Mouse (Mus musculus) thymus, postnatal 36 days (tissue): ENCODE measurements around the gene Snx21.
"Not testable (repeated sequence)": the region's sequence is repeated elsewhere in the genome, so short reads cannot be mapped to it uniquely, and the experiment has no call there.

Experiments
- DNase-seq, 2 experiments: peaks; one replicate each; pipeline ENCODE4 v3.0.0; 2022; ENCODE audit warnings: mixed read lengths in 2 of 2

Snx21 gene

DNA sequence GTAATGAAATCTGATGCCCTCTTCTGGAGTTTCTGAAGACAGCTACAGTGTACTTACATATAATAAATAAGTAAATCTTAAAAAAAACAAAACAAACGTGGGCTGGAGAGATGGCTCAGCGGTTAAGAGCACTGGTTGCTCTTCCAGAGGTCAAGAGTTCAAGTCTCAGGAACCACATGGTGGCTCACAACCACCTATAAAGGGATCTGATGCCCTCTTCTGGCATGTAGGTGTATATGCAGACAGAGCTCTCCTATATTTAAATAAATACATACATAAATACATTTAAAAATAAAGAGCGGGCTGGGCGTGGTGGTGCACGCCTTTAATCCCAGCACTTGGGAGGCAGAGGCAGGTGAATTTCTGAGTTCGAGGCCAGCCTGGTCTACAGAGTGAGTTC, 12.9 kb downstream of the Snx21 start:
- DNase-seq: not testable (repeated sequence)

DNA sequence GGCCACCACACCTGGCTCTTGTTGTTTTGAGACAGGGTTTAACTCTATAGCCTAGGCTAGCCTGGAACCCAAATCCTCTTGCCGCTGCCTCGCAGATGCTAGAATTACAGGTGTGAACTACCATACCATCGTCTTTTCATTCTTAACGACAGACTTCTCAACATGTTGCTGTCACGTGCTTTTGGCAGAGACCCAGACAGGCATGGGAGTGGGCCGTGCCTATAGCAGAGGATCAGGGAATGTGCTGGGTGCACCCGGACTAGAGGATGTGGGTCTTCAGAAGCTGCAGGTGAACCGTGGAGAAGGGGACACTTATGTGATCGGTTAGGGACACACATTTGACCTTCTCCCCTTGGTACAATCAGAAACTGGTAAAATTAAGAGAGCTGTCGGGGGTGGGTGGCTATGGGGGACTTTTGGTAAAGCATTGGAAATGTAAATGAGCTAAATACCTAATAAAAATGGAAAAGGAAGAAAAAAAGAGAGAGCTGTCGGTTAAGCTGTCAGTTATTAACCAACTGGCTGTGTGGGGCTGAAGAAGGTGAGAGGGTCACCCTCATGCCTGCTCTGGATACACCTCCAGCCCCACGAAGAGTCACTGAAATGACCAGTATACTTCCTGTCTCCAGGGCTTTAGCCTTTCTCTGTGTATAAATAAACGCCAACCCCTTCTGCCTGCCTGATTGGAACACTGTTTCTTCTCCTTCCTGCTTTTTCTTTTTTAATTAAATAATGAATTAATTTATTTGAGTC, 14.8 kb downstream of the Snx21 start:
- no peak for DNase-seq

DNA sequence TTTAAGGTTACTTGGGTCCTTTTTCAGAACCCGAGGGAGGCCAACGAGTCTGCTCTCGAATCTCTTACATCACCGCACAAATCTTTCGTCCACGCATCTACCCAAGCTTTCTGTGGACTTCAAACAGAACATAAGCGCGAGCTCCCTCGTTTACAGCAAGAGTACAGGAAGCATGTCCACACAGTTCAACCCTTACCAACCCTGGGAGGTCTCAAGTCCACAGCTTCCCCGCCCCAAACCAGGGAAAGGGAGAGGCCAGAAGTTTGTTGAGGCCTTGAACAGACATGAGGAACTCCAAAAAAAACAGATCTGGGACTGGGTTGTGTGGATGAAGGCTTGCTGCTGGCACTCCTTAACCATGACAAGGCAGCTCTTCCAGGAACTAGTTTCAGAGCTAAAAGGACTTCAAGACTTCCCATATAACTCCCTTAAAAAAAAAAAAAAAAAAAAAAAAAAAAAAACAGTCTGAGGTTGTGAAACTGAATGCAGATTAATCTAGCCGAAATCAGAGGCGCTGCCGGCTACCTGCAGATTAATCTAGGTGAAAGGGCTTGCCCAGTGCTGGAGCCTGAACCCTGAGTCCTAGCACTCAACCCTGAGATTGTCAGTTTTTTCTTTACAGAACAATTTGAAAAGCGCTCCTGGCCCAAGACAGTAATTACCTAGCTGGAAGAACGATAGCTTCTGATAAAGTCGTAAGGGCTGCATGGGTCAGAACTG, 17.7 kb downstream of the Snx21 start:
- no peak for DNase-seq

DNA sequence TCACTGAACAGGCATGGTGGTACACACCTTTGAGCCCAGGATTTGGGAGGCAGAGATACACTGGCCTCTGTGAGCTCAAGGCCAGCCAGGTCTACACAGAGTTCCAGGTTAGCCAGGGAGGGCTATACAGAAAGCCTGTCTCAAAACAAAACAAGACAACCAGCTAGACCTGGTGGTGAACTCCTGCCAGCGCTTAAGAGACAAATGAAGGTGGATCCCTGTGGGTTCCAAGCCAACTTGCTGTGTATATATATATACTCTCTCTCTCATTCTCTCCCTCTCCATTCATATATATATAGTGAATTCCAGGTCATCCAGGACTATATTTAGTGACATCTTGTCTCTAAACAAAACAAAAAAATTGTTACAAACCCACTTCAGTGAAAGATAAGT, 18.3 kb downstream of the Snx21 start:
- DNase-seq: no peak

DNA sequence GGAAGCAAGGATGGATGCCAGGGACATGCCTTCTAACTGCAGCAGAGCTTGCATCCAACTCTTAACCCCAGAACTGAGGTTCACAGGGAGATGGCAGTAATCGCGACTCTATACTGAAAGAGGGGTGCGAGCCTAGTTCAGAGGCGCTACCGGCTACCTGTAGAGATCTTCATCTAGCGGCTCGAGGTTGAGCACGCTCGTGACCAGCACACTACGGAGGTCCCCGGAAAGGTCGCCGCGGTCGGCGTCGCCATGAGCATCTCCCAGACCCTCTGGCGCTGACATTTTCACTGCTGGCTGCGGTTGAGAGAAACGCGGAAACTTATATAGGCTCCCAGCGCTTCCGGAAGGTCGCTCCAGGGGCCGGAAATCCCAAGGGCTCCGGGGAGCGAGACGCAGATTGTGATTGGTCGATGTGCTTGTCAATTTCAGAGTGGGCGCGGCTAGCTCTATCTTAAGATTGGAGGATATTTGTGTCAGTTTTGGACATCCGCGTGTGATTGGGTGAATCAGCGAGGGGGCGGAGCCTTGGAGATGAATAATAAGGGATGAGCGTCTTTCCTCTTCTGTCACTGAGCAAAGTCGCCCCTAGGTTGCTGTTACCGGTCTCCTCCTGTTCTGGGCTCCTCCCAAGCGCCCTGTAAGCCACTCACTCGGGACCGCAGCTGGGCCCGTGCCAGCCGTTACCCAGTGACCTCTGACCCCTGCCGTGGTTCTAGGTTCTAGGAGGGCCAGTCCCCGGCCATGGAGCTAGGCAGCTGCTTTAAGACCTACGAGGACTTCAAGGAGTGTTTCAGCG, 19.1 kb downstream of the Snx21 start, which contains the start of the genes Acot8 and Zswim3:
Acot8 (minus strand) TSS at position 350 of the 799 bp plus-strand sequence.
Zswim3 (plus strand) TSS at position 566 of the 799 bp plus-strand sequence.
- peak; percentile 98 to 99 for DNase-seq

DNA sequence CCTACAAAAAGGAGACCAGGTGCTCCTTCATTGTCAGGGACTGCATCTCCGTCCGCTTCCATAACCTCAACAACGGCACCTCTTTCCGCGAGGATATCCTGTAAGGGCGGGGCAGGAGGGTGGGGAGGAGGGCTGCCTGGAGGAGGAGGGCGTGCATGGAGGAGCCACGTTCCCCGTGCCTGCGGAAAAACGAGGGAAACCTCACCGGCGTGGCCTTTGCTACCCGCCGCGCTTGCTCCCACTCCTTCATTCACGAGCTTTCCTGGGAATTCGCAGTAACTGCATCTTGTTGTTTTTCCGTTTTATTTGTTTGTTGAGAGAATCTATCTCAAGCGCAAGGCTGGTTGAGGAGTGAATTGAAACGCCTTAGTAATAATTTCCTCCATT, 19.7 kb downstream of the Snx21 start:
- DNase-seq: no peak

DNA sequence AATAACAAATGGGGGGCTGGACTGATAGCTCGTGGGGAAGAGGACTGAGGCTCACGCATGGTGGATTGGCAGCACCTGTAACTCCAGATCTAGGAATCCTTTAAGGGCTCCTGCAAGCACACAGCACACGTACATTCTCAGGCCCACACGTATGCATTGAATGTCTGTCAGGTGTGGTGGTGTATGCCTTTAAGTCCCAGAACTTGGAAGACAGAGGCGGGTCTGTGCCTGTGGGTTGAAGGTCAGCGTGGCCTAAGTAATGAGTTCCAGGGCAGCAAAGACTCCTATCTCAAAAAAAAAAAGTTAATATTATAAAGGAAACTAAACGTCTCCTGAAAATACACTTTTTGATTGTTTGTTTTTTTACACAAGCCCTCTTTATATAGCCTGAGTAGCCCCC, 21.0 kb downstream of the Snx21 start:
- no peak for DNase-seq

DNA sequence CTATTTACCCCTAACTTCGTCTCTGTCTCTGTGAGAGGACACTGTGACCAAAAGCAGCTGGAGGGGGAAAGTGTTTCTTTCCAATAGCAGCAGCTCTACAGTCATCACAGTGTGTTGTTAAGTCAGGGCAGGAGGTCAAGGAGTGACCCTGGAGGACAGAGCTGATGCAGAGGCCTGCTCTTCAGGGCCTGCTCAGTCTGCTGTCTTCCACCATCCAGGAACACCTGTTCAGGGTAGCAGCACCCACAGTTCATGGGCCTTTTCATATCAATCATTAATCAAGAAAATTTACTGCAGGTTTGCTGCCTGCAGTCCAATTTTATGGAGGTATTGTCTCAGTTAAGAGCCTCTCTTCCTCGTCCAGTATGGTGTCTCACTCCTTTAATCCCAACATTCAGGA, 27.9 kb downstream of the Snx21 start:
- DNase-seq: no peak

DNA sequence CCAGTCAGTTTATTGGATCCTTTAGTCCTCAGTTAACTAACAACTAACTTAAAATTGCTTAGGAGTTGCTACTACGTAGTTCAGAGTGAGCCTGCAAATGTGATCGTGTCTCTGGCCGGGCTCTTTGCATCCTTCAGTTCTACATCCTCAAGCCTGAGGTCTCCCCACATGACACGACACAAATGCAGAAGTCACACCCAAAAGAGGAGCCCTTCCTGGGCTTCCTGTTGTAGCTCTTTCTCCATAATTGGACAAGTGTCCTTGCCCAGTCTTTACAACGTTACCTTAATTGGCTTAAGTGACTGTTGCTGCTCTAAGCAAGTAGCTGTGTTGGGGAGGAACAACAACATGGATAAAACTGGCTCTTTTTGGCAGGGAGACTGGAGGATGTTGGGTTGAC, 29.7 kb downstream of the Snx21 start:
- DNase-seq: no peak

DNA sequence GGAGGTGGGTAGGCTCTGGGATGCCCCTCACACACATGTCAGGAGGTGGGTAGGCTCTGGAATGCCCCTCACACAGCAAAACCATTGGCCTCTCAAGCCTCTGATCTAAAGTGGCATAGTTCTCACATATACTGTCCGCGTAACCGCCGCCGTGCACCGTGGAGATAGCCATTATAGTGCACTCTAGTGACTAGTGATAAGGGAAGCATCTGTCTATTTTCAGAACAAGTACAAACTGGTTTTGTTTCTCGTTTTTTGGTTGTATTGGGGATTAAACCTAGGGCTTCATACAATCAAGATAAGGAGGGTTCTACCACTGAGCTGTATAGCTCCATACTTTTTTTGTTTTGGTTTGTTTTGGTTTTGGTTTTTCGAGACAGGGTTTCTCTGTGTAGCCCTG, 30.2 kb downstream of the Snx21 start:
- DNase-seq: no peak

DNA sequence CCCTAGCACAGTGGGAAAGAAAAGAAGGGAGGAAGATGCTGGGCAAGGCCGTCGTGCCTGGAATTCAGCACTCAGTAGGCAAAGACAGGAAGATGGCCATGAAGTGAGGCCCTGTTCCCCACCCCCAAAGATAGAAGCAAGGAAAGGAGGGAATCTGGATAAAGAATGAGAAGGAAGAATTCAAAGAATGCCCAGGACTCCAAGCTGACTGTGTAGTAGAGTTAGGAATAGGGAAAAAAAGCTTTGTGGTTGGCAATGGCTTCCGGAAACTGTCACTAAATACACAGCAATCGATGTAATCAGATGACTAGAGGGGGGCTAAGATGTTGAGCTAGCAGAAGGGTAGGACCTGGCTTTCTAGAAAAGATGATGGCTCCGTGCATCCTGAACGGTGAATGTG, 31.6 kb downstream of the Snx21 start:
- DNase-seq: no peak

DNA sequence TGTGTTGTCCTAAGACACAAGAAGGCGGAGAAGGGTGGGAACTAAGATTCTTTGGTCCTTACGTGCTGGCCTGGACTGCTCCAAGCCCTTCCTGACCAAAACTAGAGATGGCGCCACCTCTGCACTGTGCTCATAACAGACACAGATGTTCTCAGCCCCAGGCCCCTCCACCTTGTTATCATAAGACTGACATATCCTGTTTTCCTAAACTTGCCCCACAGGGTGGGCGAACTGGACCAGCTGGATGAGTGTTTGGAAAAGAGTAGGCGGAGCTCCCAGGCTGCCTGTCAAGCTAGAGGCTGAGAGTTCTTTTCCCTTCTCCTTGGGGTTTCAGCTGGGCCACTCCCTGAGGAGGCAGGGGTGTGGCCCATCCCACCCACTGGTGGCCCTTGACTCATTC, 32.1 kb downstream of the Snx21 start:
- no peak for DNase-seq

DNA sequence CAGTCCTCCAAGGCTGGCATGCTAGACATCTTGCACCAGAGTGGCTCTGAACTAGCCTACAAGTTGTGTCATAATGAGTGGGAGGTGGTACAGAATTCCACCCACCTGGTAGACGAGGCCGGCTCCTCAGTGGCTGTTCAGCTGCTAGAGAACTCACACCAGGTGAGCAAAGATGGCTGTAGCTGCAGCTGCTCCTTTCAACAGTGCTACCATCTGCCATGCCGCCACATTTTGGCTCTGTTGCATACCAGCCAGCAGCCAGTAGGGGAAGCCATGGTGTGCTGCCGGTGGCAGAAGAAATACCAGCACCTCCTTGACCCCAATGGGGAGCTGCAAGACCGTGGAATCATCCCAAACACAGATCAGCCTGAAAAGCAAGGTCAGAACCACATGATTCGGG, 35.4 kb downstream of the Snx21 start:
- DNase-seq: no peak

DNA sequence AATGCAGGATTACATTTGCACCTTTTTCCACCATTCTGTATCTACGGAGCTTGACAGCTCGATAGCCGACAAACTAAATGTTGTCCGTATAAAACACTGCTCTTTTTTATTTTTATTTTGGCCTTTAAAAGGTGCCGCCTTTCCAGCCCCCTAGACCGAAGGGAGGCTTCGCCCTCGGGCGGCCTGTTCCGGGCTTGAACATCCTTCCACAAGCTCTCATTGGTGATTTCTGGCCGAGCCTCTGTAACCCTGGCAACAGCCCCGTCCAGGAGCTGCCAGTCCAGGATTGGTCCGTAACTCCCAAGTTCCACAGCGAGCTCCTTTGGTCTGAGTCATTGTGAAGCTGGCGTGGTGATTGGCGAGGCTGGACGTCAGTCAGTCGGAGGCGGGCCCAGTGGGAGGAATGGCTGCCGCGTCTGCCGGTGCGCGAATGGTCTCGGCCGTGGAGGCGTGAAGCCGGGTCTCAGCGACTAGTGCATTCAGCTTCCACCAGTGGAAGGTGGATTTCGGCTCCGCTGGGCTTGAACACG, 37.1 kb downstream of the Snx21 start, which contains the start of gene Zswim1:
Zswim1 (plus strand) TSS at position 51 of the 530 bp plus-strand sequence.
- DNase-seq: peak; percentile 98 to 100

DNA sequence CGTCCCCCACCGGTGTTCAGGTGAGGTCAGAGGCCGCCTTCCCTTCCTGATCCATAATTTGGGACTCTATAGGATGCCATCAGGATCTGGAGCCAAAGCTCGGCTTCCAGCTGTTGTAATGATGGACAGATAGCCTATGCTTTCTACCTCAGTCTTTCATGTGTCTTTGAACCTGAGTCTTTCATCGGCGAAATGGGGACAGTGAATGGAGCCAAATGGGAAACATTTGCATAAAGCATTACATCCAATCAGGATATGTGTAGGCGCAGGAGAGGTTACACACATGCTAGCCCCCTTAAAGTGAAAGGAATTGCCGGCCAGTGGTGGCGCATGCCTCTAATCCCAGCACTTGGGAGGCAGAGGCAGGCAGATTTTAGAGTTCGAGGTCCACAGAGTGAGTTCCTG, 37.6 kb downstream of the Snx21 start:
- peak in 1 of 2 experiments; percentile 17 for DNase-seq

DNA sequence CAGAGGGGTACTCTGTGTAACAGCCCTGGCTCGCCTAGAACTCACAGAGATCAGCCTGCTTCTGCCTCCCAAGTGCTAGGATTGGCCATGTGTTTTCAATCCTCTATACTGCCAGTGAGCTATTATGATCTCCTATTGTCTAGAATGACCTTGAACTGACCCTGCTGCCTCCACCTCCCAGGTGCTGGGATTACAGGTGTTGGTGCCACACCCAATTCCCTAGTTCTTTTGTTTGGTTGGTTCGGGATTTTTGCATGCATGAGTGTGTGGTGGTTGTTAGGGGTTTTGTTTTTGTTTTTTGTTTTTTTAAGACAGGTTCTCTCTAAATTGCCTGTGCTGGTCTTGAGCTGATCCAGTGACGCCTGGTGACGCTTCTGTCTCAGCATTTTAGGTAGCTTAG, 38.3 kb downstream of the Snx21 start:
- DNase-seq: no peak

DNA sequence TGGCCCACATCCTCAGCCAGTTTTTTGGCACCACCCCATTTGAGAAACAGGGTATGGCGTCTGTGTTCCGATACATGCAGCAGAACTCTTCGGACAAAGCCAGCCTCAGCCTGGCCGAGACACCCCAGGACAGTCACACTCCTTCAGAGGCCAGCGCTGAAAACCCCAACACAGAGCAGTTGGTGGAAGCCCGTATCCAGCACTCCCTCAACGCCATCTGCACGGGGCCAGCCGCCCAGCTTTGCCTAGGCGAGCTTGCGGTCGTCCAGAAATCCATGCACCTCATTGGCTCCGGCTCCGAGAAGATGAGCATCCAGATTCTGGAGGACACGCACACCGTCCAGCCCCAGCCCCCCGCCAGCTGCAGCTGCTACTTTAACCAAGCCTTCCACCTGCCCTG, 39.9 kb downstream of the Snx21 start:
- DNase-seq: no peak

DNA sequence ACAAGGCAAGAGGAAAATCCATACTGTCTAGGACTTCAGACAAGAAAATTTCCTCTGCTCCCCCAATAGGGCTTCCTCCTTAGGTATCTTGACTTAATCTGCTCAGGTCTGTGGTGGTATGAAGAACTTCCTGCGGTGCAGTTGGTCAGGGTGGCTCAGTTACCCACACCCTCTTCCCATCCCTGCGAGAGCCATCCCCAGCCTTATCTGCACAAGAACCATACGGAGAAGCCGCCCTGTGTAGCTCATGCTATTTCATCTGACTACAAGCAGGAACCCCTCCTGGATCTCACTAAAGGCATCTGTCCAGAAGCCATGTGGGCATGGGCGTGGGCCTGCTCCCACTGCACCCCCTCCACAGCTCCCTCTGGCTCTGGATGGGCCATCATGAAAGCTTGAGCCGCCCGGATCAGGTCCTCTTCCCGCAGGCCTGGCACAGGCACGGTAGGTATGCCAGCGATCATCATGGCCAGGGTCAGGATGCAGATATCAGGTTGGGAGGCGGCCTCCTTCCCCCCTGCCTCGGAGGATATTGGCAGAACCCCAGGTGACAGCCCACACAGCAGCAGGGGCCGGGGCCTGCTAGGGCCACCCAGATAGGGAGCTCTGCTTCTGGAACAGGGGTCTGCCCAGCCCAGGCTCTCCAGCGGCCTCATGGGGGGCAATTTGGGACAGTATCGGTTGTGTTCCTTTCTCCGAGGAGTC, 41.7 kb downstream of the Snx21 start:
- DNase-seq: no peak

DNA sequence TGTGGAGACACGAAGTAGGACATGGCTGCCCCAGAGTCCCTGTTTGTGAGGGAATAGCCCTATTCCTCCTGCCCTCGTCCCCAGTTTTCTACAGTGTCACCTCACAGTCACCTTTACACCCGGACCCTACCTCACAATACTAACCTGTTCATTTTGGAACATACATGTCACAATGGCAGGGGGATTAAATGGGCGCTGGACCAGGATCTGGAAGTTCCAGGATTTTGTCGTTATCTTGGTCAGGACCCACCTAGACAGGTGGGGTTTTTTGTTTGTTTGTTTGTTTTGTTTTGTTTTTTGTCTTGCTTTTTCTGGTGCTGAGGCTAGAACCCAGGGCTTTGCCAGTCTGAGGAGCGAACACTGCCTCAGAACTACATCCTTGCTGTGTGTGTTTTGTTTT, 42.8 kb downstream of the Snx21 start, which contains the start of gene Spata25:
Spata25 (minus strand) TSS at position 101 of the 400 bp plus-strand sequence.
- DNase-seq: no peak

DNA sequence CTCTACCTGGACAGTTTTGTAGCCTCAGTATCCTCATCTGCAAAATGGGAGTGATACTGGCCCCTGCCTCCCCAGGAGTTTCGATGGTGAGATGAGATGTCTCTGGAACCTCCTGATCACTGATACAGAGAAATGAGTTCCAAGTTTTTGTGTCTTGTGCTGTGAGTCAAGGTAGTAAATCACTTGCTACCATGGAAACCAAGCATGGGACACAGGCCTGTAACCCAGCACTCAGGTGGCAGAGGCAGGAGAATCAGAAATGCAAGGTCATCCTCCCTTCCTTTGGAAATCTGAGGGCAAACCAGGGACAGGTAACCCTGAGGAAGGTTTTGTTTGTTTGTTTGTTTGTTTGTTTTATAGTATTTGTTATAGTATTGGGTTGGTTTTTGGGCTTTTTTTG, 43.5 kb downstream of the Snx21 start:
- DNase-seq: no peak

DNA sequence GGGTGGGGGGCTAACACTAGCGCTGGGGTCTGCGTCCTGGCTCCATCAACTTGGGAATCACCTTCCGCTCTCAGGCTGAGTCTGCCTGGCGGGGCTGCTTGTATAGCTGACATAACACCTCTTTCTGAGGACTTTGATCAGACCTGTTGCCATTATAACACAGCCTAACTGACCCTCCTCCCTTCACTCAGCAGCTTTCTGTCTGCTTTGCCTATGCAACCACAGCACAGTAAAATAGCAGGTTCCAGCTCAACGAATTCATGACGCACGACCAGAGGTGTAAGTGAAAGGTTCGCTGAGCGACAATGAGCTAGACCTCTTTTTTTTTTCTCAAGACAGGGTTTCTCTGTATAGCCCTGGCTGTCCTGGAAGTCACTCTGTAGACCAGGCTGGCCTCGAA, 45.4 kb downstream of the Snx21 start:
- DNase-seq: no peak

DNA sequence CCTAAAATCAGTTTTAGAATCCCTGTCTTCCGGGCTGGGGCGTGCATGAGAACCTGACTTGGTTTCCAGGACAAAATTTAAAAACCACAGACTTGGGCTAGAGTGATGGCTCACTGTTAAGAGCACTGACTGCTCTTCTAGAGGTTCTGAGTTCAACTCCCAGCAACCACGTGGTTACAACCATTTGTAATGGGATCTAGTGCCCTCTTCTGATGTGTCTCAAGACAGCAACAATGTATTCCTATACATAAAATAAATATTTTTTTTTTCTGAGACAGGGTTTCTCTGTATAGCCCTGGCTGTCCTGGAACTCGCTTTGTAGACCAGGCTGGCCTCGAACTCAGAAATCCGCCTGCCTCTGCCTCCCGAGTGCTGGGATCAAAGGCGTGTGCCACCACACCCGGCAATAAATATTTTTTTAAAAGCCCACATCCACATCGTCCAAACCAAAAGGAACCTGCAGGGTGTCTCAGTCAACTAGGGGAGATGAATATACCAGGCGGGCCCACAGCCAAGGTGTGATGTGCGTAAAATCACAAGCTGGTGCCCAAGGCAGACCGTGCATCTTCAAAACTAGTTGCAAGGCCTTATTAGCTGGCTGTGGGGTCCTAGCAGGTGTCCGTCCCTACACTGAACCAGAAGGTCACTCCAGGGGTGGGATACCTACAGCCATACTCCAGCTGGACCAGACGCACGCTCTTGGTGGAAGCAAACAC, 46.6 kb downstream of the Snx21 start:
- no peak for DNase-seq
